Mouse (Mus musculus): ENCODE data around the gene U2surp.
"Not testable (repeated sequence)": the region's sequence is repeated elsewhere in the genome, so short reads cannot be mapped to it uniquely, and the experiment has no call there.

DNA sequence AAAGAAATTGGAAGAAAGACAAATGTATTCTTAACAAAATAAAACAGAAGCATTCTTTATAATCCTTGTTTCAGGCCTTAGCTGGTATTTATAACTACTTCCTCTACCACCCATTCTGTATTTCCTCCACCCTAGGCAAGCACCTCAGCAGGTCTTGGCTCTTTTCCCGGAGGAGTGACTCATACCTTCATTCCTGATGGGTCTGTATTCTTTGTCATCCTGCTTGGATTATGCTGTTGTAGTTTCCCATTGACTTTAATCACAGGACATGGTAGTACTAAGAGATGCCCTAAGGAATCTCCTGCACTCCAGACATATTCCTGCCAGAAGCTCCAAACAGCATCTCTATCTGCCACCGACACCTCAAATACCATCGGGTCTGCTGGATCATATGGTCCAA, 2.6 kb upstream of the U2surp start:
- TF ChIP-seq CTCF (IDR thresholded peaks at IDR 0.05; ENCODE audit: low read depth, low read length); POLR2A (IDR thresholded peaks at IDR 0.05; ENCODE audit: borderline replicate concordance, low read depth, low read length): not testable (repeated sequence)

Data from bone marrow macrophage, adult 2 months (primary cell).